Mouse (Mus musculus) lung, postnatal 0 days (tissue): Measurements from ENCODE around the gene Rpp14.

Experiments
- CTCF ChIP-seq: IDR thresholded peaks from 2 replicates; pipeline ENCODE4 v1.5.1; 2016; ENCODE audit warnings: antibody characterized with exemption, mild to moderate bottlenecking
- EP300 ChIP-seq: IDR thresholded peaks from 2 replicates; pipeline ENCODE4 v1.6.1; 2016; ENCODE audit warnings: antibody characterized with exemption, mild to moderate bottlenecking, control low read depth

DNA sequence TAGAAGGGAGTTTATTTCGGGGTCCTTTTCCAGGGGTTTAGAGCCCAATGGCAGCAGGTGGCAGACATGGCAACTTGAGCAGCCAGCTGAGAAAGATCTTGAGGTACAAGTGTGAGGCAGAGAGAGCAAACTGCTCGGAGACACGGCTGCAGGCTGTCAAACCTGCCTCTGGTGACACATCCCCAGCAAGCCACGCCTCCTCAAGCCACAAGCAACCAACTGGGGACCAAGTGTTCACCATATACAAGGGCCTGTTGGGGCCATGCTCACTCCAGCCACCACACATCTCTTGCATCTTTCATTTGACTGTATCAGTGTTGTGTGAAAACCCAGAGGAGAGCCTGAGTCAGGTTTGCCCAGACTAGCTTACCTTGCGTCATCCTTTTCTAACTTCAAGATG lies 47.8 kb downstream of the Rpp14 start:
- TF ChIP-seq CTCF (no peak), EP300 (no peak)
